Mouse (Mus musculus) right cerebral cortex, postnatal 4 days (tissue): ENCODE results near the gene Adgra1.

Experiments
- DNase-seq: peaks from one replicate; pipeline ENCODE4 v3.0.0-alpha.2; 2022

The Adgra1 gene

DNA sequence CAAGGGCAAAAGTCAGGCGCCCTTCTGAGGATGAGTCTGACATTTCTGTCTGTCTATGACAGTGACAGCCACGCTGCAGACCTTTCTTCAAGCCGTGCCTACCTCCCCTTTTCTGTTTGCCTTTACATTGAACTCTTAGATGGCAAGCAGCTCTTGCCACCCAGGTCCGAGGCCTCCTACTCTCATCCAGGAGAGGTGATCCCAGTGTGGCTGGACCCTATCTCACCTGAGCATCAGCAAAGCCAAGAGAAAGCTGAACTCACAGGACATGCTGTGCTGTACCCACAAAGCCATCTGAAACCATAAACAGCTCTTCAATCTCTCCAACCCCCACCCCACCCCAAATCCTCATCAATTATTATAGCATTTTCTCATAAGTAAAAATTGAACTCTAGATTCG is 16.7 kb downstream of the Adgra1 start:
- no peak for DNase-seq

- peak; percentile 65 for DNase-seq
Observed at GRCm38 (mm10) chr7:139851098-139851497, 17.1 kb downstream of the Adgra1 start.

DNA sequence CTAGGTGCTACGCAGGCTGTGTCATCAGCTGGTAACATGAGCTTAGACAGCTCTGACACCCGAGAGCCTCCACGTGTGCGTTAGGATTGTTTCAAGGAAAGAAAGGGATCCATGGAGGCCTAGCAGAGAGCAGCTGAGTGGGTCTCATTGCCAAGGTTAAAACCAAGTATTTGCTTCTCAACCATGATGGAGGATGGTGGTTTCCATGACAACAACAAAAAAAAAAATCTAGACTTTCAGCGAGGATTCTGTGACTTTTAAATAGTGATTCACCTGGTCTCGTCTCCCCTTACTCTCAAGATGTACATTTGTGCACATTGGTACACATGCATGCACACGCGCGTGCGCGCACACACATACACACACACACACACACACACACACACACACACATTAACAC is 21.3 kb downstream of the Adgra1 start:
- DNase-seq, result no peak

GRCm38 (mm10) chr7:139861411-139861810 is 27.4 kb downstream of the Adgra1 start:
- DNase-seq, result peak; percentile 75

DNA sequence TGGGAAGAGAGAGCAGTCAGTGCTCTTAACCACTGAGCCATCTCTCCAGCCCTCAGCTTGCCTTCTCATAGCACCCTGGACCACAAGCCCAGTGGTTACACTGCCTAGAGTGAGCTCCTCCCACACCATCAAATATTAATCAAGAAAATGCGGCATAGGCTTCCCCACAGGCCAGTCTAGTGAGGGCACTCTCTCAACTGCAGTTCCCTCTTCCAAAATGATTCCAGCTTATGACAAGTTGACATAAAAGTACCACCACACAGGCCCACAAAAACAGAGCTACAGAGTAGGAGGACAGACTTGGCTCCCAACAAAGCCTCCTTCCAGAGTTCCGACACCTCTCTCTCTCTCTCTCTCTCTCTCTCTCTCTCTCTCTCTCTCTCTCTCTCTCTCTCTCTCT is 29.1 kb downstream of the Adgra1 start:
- DNase-seq, result no peak

GRCm38 (mm10) chr7:139864253-139864652 is 30.3 kb downstream of the Adgra1 start:
- DNase-seq, result peak; percentile 46

GRCm38 (mm10) chr7:139864871-139865270 is 30.9 kb downstream of the Adgra1 start:
- DNase-seq, result no peak

DNA sequence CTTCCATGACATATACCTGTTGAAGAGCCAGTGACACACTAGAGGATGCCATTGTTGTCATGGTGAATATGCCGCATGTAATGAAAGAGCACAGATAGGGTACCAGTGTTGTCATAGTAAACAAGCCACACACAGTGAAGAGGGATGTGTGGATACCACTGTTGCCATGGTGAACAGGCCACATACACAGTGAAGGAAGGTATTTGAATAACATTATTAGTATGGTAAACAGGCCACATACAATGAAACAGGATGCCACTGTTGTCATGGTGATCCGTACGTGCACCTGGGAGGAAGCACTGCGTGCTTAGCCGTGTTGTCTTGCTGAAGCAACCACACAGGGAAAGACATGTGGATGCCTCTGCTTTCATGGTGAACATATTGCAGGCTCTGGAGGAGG is 37.0 kb downstream of the Adgra1 start:
- no peak for DNase-seq

DNA sequence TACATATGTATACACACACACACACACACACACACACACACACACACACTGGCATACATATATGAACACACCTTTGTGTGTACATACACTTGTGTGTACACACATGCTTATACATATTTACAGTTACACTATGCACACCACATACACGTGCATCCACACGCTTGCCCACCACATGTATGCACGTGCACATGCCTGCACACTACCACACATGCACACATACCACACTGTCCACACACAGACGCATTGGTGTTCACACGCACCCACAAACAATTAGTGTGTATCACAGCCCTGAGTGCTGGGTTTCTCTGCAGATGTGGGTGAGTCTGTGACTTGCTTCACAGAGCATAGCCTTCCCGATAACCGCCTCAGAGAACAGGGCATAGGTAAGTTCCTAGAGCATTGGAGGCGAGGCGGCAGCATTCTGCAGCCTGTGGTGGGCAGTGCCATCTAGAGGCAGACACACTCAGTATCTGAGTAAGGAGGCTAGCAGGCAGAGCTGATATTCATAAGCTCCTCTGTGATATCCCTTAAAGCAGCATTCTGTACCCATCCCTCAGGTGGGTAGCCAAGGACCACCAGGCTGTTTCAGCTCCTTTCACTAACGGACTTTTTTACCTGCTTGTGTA is 43.3 kb downstream of the Adgra1 start:
- peak; percentile 67 for DNase-seq

DNA sequence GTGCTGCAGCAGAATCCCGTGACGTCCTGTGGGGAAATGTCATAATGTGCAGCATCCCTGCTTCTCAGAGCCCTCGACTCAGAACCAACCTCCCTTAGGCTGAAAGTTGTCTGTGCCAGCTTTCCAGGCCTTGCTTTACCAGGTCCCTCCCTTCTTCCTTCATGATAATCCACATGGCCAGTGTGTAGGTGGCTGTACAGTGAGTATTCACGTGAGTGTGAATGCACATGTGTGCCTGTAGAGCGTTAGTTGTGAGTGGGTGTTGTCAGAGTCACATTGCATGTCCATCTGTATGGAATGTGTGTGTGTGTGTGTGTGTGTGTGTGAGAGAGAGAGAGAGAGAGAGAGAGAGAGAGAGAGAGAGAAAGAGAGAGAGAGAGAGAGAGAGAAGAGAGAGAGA is 44.1 kb downstream of the Adgra1 start:
- DNase-seq, result no peak

DNA sequence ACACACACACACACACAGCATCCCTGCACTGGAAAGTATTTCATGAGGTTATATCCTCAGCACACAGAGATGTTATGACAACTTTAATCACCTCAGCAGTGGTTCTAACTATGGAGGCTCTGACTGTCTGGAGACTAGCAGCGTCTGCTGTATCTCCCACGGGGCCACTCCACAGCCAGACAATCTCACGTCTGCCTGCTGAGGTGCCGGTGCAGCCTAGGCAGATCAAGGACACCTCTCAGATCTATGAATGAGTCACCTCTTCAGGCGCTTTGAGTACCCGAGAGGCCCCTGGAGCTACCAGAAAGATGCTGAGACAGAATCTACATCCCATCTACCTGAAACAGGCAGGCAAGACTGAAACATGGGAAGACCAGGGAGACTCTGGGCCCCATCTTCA is 44.6 kb downstream of the Adgra1 start:
- DNase-seq, result no peak

GRCm38 (mm10) chr7:139883545-139883944 is 49.6 kb downstream of the Adgra1 start:
- DNase-seq, result no peak

GRCm38 (mm10) chr7:139891779-139892178 is 57.8 kb downstream of the Adgra1 start:
- no peak for DNase-seq

- peak; percentile 76 for DNase-seq
Observed at GRCm38 (mm10) chr7:139894655-139895557, 60.9 kb downstream of the Adgra1 start, which contains the start of gene Kndc1. Gene Kndc1 (plus strand): TSS chr7:139894696.

- DNase-seq, result no peak
Observed at GRCm38 (mm10) chr7:139896271-139896670, 62.3 kb downstream of the Adgra1 start.

DNA sequence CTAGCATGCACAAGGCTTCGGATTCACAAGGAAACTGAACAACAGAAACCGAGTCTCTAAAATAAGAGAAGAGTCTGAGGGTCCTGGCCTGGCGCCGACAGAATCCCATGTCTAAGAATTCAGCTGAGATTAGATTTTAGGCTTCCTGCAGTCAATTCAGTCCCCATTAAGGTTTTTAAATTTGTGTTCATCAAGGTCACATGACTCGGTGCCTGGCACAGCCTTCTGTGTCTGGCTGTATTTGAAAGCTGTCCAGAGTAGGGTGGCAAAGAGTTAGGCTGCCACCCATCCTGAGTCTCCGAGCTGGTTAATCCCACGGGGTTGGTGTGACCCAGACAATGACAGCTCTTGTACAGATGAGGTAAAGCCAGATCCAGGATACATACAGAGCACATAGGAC is 62.8 kb downstream of the Adgra1 start:
- no peak for DNase-seq

- no peak for DNase-seq
Observed at GRCm38 (mm10) chr7:139898606-139899005, 64.6 kb downstream of the Adgra1 start.

GRCm38 (mm10) chr7:139899505-139899904 is 65.5 kb downstream of the Adgra1 start:
- DNase-seq, result no peak

DNA sequence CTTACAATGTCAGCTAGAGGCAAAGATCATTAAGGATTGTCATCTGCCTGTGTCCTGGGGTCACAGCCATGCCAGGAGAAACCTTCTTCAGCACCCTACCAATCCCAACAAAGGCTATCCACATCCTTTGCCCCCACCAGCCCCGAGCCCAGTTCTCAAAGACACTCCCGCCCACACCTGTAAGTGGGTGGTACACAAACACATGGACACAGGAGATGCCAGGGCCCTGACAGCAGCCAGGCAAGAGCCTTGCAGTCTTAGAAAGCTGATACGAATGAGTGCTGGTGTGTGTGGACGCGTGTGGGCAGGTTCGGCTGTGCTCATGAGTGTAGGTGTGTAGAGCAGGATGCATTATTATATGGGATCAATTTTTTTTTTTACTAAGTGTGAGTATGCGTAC is 66.5 kb downstream of the Adgra1 start:
- no peak for DNase-seq

DNA sequence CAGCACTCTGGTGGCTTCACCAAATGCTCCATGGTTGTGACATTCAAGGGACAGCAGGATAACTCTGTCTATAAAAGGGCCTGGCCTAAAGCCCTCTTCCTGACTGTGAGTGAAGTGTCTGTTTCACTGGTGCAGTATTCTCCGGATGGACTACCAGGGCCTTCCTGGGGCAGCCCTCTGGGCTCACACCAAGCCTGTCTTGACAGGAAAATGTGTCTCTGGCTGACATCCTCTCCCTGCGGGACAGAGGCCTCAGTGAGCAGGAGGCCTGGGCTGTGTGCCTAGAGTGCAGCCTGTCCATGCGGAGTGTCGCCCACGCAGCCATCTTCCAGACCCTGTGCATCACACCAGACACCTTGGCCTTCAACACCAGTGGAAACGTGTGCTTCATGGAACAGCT is 66.9 kb downstream of the Adgra1 start:
- no peak for DNase-seq

- no peak for DNase-seq
Observed at GRCm38 (mm10) chr7:139901981-139902380, 68.0 kb downstream of the Adgra1 start.

DNA sequence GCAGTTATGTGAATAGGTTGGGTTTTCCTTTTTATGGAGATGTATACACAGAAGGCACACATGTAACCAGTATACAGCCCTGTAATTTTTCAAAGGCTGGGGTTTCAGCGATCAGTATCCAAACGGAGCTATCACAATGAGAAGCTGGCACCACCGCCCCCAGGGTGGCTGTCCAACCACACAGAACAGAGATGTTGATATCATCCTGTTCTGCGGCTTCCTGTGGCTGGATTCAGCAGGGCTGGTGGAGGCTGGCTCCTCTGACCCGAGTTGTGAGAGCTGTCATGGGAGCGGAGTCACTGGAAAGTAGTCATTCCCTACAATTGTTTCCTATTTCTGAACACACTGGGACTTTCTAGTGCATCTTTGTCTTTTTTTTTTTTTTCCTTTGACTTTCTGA is 71.3 kb downstream of the Adgra1 start:
- DNase-seq, result no peak

- DNase-seq, result no peak
Observed at GRCm38 (mm10) chr7:139905661-139906060, 71.7 kb downstream of the Adgra1 start.

DNA sequence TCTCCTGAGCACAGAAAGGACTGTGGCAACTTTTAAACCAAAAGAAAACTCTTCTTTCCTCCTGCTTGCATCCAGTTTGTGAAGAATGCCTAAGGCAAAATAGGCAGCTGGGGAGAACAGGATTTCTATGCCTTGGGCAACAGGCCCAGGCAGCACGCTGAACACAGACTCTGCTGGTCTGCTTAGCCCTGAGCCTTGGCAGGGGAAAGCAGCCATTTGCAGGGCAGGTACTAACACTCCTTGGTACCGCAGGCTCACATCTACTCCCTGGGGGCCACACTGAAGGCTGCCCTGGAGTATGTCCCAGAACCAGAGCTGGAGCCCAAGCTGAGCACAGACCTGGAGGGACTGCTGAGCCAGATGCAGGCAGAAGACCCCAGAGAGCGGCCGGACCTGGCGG is 74.2 kb downstream of the Adgra1 start:
- peak; percentile 49 for DNase-seq
